Mouse (Mus musculus) ES-Bruce4 (cell line): Measurements from ENCODE around the gene B4galnt1. TPM values are rescaled to one million over a fixed set of nuclear protein-coding genes. Genes with fewer than 3 reads are reported as not detected.

Source experiments
- H3K27ac ChIP-seq: 2 replicates; pipeline ENCODE4 v1.5.1; 2012; ENCODE audit warnings: low read length, inconsistent platforms; ENCODE audit not compliant: insufficient read depth
- H3K27me3 ChIP-seq: 2 replicates; pipeline ENCODE4 v1.6.1; 2012; ENCODE audit warnings: mild to moderate bottlenecking, low read length, inconsistent platforms; ENCODE audit not compliant: control insufficient read depth, poor library complexity, insufficient read depth, severe bottlenecking
- H3K36me3 ChIP-seq: 2 replicates; pipeline ENCODE4 v1.6.1; 2012; ENCODE audit warnings: inconsistent platforms, mild to moderate bottlenecking, low read length, moderate library complexity; ENCODE audit not compliant: control insufficient read depth, poor library complexity, insufficient read depth, severe bottlenecking
- H3K4me1 ChIP-seq: one replicate; pipeline ENCODE4 v1.8.1; 2011; ENCODE audit warnings: low read length; ENCODE audit not compliant: control insufficient read depth, insufficient read depth
- H3K4me3 ChIP-seq: 2 replicates; pipeline ENCODE4 v1.5.1; 2011; ENCODE audit warnings: low read depth, mild to moderate bottlenecking, low read length
- H3K9ac ChIP-seq: 2 replicates; pipeline ENCODE4 v1.6.1; 2012; ENCODE audit warnings: low read depth, mild to moderate bottlenecking, inconsistent platforms; ENCODE audit not compliant: poor library complexity, severe bottlenecking
- H3K9me3 ChIP-seq: replicated peaks from 2 replicates; pipeline ENCODE4 v1.6.1; 2012; ENCODE audit warnings: mild to moderate bottlenecking, low read length, inconsistent platforms; ENCODE audit not compliant: control insufficient read depth, poor library complexity, insufficient read depth, severe bottlenecking
- CTCF ChIP-seq: IDR thresholded peaks from one replicate; pipeline ENCODE4 v1.8.1; 2011; ENCODE audit warnings: low read depth, low read length
- EP300 ChIP-seq: IDR thresholded peaks from 2 replicates; pipeline ENCODE4 v1.6.1; 2011; ENCODE audit warnings: low read depth, low read length; ENCODE audit not compliant: insufficient read depth
- POLR2A ChIP-seq: IDR thresholded peaks from one replicate; pipeline ENCODE4 v1.8.1; 2011; ENCODE audit warnings: low read length; ENCODE audit not compliant: insufficient read depth
- polyA plus RNA-seq: library from polyadenylated mRNA; stranded (reverse); fragments of >200 nt; gene quantifications from 2 replicates; pipeline ENCODE4 v1.2.4, GENCODE M21; 2011; ENCODE audit warnings: low read depth; ENCODE audit not compliant: missing spikeins, insufficient read depth, insufficient read length

Gene B4galnt1
- polyA plus RNA-seq, 1 experiment = 7.7 TPM

DNA sequence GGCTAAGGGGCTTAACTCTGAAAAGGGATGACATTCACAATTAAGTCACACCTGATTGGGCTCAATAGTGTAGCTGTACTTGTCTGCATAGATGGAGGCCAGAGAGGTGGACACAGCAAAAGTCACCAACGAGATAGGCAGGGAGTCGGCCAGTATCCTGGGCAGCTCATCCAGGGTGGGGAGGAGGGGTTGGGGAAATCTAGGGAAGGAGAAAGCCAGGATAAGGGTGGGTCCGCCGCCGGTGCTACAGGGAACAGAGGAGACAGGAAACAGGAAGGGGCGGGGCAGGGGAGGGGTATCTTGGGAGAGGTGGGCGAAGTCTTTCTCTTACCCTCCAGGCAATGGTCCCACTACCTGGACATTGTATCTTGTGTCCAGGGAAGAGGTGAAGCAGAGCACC lies 11.7 kb downstream of the B4galnt1 start:
- no peaks in the 10 kb centered on the region for H3K36me3 ChIP-seq

DNA sequence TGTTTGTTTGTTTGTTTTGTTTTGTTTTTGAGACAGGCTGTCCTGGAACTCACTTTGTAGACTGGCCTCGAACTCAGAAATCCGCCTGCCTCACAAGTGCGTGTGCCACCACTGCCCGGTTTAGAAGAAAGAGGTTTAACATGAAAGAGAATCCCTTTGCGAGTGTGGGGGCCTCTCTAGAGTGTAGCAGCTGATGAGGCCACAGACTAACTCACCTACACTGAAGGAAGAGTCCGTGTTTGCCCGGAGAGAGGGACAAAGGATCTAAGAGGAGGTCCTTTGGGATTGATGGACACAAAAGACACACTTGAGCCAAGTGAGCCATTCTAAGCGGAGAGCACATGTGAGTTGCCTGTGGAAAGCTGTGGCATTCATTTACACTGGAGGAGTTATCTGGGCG lies 12.2 kb downstream of the B4galnt1 start:
- no peak overlapping the region; the same call in 1 of the 2 replicates for H3K9ac ChIP-seq
- H3K27me3 ChIP-seq = no peaks in the 10 kb centered on the region; the same call in 1 of the 2 replicates
- no peak overlapping the region for H3K27ac ChIP-seq
- no peaks in the 10 kb centered on the region for H3K9me3 ChIP-seq
- peaks cover 4% of the 10 kb centered on the region for H3K4me1 ChIP-seq
- no peak for TF ChIP-seq EP300
- peak overlapping the region; percentile 30 for H3K4me3 ChIP-seq
- H3K36me3 ChIP-seq = no peaks in the 10 kb centered on the region

More for the DNA sequence above, 11.7 kb downstream of the B4galnt1 start:
- H3K9me3 ChIP-seq = no peaks in the 10 kb centered on the region
- TF ChIP-seq POLR2A (no peak), EP300 (0 out of 2 replicates have a peak, but pooled peaks have one; percentile 11), CTCF (no peak)
- H3K27me3 ChIP-seq = no peaks in the 10 kb centered on the region; the same call in 1 of the 2 replicates
- H3K9ac ChIP-seq = peak overlapping the region; percentile 55
- peak overlapping the region; percentile 70 for H3K4me3 ChIP-seq
- peaks cover 4% of the 10 kb centered on the region for H3K4me1 ChIP-seq
- no peak overlapping the region for H3K27ac ChIP-seq

GRCm38 (mm10) chr10:127177719-127178118 lies 12.7 kb downstream of the B4galnt1 start:
- Histone ChIP-seq H3K9ac (no peak overlapping the region; the same call in 1 of the 2 replicates), H3K27me3 (no peaks in the 10 kb centered on the region; the same call in 1 of the 2 replicates)
- TF ChIP-seq CTCF (peak; percentile 85), EP300 (no peak; the same call in 1 of the 2 replicates)

GRCm38 (mm10) chr10:127178286-127179027 lies 13.4 kb downstream of the B4galnt1 start:
- Histone ChIP-seq H3K9me3 (no peaks in the 10 kb centered on the region), H3K27me3 (no peaks in the 10 kb centered on the region; the same call in 1 of the 2 replicates), H3K36me3 (no peaks in the 10 kb centered on the region), H3K4me3 (peak overlapping the region; percentile 50), H3K9ac (no peak overlapping the region), H3K27ac (no peak overlapping the region), H3K4me1 (peaks cover 4% of the 10 kb centered on the region)
- TF ChIP-seq CTCF = no peak
- TF ChIP-seq POLR2A = no peak
- TF ChIP-seq EP300 = no peak

More at GRCm38 (mm10) chr10:127177719-127178118, 12.7 kb downstream of the B4galnt1 start:
- H3K4me3 ChIP-seq = peak overlapping the region; percentile 50
- no peaks in the 10 kb centered on the region for H3K36me3 ChIP-seq
- H3K27ac ChIP-seq = no peak overlapping the region
- peaks cover 4% of the 10 kb centered on the region for H3K4me1 ChIP-seq
- no peaks in the 10 kb centered on the region for H3K9me3 ChIP-seq

DNA sequence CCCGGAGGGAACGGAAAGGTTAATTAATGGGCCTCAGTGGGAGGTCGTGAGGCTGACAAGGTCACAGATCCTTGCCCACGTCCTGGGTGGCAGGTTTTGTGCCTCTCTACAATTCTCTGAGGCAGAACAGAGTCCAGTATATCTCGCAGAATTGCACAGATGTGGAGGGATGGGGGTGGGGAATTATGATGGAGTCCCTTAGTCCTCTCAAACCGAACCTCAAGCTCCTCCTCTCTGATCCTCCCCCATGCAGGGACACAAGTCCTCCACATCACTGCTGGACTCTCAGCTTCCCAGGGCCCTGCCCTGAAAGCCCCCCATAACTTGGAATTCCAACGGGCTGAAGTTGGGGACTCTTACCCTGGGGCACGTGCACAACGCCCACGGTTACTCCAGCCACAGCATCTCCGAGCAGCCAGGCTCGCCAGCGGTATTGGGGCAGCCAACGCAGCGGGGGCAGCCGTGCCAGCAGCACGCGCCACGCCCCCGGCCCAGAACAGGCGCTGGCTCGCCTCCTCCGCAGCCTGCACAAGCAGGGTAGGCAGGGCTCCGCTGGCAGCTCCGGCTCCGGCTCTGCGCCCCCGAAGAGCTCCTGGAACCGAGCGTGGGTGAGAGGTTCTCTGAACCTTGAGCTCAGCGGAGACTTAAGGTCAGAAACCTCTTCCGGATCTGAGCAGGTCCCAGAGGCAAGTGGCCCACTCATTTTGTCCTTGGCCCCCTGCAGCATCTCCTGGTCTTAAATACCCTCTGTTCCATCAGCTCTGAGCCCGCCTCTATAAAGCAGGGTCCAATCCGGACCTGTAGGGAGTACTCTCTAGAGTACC lies 15.1 kb downstream of the B4galnt1 start, which contains the start of gene Slc26a10:
TSS of gene Slc26a10 (minus strand) at position 775 of the 824 bp plus-strand sequence.
- H3K27ac ChIP-seq = no peak within 1 kb of the TSS
- no peaks in the 10 kb centered on the region for H3K36me3 ChIP-seq
- H3K4me1 ChIP-seq = peaks cover 8% of the 10 kb centered on the region
- 0 out of 2 replicates have a peak within 1 kb of the TSS, but pooled peaks have one; percentile 9 for H3K9ac ChIP-seq
- no peaks in the 10 kb centered on the region for H3K9me3 ChIP-seq
- H3K27me3 ChIP-seq = no peaks in the 10 kb centered on the region; the same call in 1 of the 2 replicates
- peak within 1 kb of the TSS; percentile 8; the same call in 1 of the 2 replicates for H3K4me3 ChIP-seq
- TF ChIP-seq POLR2A = no peak

DNA sequence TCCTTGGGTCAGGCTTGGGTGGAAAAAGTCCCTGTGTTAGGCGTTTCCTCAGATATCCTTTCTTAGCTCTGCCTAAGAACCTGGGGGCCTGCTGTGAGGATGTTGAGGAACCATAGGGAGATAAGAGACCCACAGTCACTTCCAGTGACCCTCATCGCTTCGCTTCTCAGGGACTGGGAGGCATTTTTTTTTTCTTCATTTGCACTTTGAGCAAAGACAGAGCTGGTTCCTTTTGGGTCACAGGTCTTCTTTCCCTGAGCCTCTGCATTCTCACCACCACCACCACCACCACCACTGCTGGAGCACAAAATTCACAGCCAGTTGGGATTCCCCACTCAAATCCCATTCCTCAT lies 15.6 kb downstream of the B4galnt1 start:
- Histone ChIP-seq H3K9me3 (no peaks in the 10 kb centered on the region), H3K9ac (0 out of 2 replicates have a peak overlapping the region, but pooled peaks have one; percentile 9), H3K27ac (no peak overlapping the region), H3K27me3 (no peaks in the 10 kb centered on the region; the same call in 1 of the 2 replicates), H3K4me1 (peaks cover 8% of the 10 kb centered on the region), H3K36me3 (no peaks in the 10 kb centered on the region), H3K4me3 (no peak overlapping the region)
- no peak for TF ChIP-seq CTCF
- no peak for TF ChIP-seq POLR2A
- no peak for TF ChIP-seq EP300
